Mouse (Mus musculus) limb, embryonic 12.5 days (tissue): Measurements from ENCODE around the gene Gm20388. TPM values are rescaled to one million over a fixed set of nuclear protein-coding genes. Genes with fewer than 3 reads are reported as not detected.
A peak's percentile ranks its signal among the peaks of the same experiment; 100 is the strongest.

Source experiments
- ATAC-seq: fragments of 200-750 bp; cut with Nextera tagmentation; 2 replicates; pipeline ENCODE4 v1.8.0; 2017; ENCODE audit warnings: low read depth, moderate TSS enrichment; ENCODE audit not compliant: insufficient number of reproducible peaks, insufficient read depth, low FRiP score, low TSS enrichment
- H3K27ac ChIP-seq: fragments of 300-500 bp; sonication (generic); 2 replicates; pipeline ENCODE4 v1.5.1; 2016; ENCODE audit warnings: mild to moderate bottlenecking, moderate library complexity
- H3K27me3 ChIP-seq: fragments of 300-500 bp; sonication (generic); 2 replicates; pipeline ENCODE4 v1.6.1; 2016; ENCODE audit warnings: mild to moderate bottlenecking, moderate library complexity
- H3K36me3 ChIP-seq: fragments of 300-500 bp; sonication (generic); 2 replicates; pipeline ENCODE4 v1.6.1; 2016; ENCODE audit warnings: mild to moderate bottlenecking, moderate library complexity
- H3K4me1 ChIP-seq: fragments of 300-500 bp; sonication (generic); replicated peaks from 2 replicates; pipeline ENCODE4 v1.6.1; 2016
- H3K4me2 ChIP-seq: fragments of 300-500 bp; sonication (generic); 2 replicates; pipeline ENCODE4 v1.6.1; 2016; ENCODE audit warnings: mild to moderate bottlenecking, moderate library complexity
- H3K4me3 ChIP-seq: fragments of 300-500 bp; sonication (generic); replicated peaks from 2 replicates; pipeline ENCODE4 v1.5.1; 2016; ENCODE audit warnings: mild to moderate bottlenecking
- H3K9ac ChIP-seq: fragments of 300-500 bp; sonication (generic); replicated peaks from 2 replicates; pipeline ENCODE4 v1.6.1; 2016; ENCODE audit warnings: mild to moderate bottlenecking, moderate library complexity
- H3K9me3 ChIP-seq: fragments of 300-500 bp; sonication (generic); 2 replicates; pipeline ENCODE4 v1.6.1; 2016; ENCODE audit warnings: mild to moderate bottlenecking, moderate library complexity
- WGBS: fragments of 180-500 bp; shearing (Covaris S2); methylation state at CpG from one replicate; pipeline ENCODE4 v1.1.7; 2016; 5-methylcytosine and 5-hydroxymethylcytosine counted together
- polyA plus RNA-seq: library from polyadenylated mRNA; unstranded; fragments of >200 nt; fragmentation: Nextera tagmentation; extraction: Ambion mirVana; gene quantifications from 2 replicates; pipeline ENCODE4 v1.2.1, GENCODE M21; 2016

Gene Gm20388
- polyA plus RNA-seq, 1 experiment from 2014 or later, result not detected

GRCm38 (mm10) chr8:120968308-120968707 lies 1057.7 kb downstream of the Gm20388 start:
- no peaks in the 10 kb centered on the region for H3K36me3 ChIP-seq
- H3K4me3 ChIP-seq, result no peak overlapping the region
- H3K27ac ChIP-seq, result no peak overlapping the region
- ATAC-seq, result no peak
- no peaks in the 10 kb centered on the region for H3K9me3 ChIP-seq
- peaks cover 93% of the 10 kb centered on the region for H3K27me3 ChIP-seq
- H3K4me2 ChIP-seq, result no peak overlapping the region
- peaks cover 13% of the 10 kb centered on the region for H3K4me1 ChIP-seq
- WGBS, result 65% methylated on average over 6 of the region's 6 CpGs
- no peak overlapping the region for H3K9ac ChIP-seq

GRCm38 (mm10) chr8:120970346-120970745 lies 1059.7 kb downstream of the Gm20388 start:
- Histone ChIP-seq H3K27me3 (peaks cover 94% of the 10 kb centered on the region), H3K9me3 (no peaks in the 10 kb centered on the region), H3K9ac (no peak overlapping the region), H3K27ac (no peak overlapping the region), H3K4me2 (no peak overlapping the region), H3K4me1 (peaks cover 13% of the 10 kb centered on the region), H3K4me3 (no peak overlapping the region), H3K36me3 (no peaks in the 10 kb centered on the region)
- no peak for ATAC-seq
- 15% methylated on average over 5 of the region's 5 CpGs for WGBS

GRCm38 (mm10) chr8:120971691-120972469 lies 1061.2 kb downstream of the Gm20388 start:
- Histone ChIP-seq H3K4me2 (peak overlapping the region; percentile 57), H3K9me3 (no peaks in the 10 kb centered on the region), H3K27me3 (peaks cover 86% of the 10 kb centered on the region), H3K4me3 (peak overlapping the region; percentile 33), H3K27ac (no peak overlapping the region), H3K36me3 (no peaks in the 10 kb centered on the region), H3K4me1 (peaks cover 13% of the 10 kb centered on the region), H3K9ac (peak overlapping the region; percentile 48)
- no peak for ATAC-seq
- 21% methylated on average over 34 of the region's 34 CpGs for WGBS

GRCm38 (mm10) chr8:120973046-120973445 lies 1062.4 kb downstream of the Gm20388 start:
- H3K4me1 ChIP-seq, result peaks cover 13% of the 10 kb centered on the region
- WGBS, result 30% methylated on average over 7 of the region's 7 CpGs
- no peak overlapping the region for H3K27ac ChIP-seq
- H3K27me3 ChIP-seq, result peaks cover 85% of the 10 kb centered on the region
- no peak overlapping the region for H3K4me3 ChIP-seq
- ATAC-seq, result no peak
- no peaks in the 10 kb centered on the region for H3K36me3 ChIP-seq
- H3K4me2 ChIP-seq, result no peak overlapping the region; the same call in 1 of the 2 replicates
- H3K9me3 ChIP-seq, result no peaks in the 10 kb centered on the region
- no peak overlapping the region for H3K9ac ChIP-seq

GRCm38 (mm10) chr8:120977131-120977530 lies 1066.5 kb downstream of the Gm20388 start:
- Histone ChIP-seq H3K4me2 (no peak overlapping the region), H3K36me3 (no peaks in the 10 kb centered on the region), H3K27ac (no peak overlapping the region), H3K27me3 (peaks cover 64% of the 10 kb centered on the region), H3K9me3 (no peaks in the 10 kb centered on the region), H3K9ac (no peak overlapping the region), H3K4me3 (no peak overlapping the region), H3K4me1 (peaks cover 18% of the 10 kb centered on the region)
- no peak for ATAC-seq
- 62% methylated on average over 13 of the region's 13 CpGs for WGBS

GRCm38 (mm10) chr8:120979210-120979609 lies 1068.6 kb downstream of the Gm20388 start:
- no peak overlapping the region for H3K27ac ChIP-seq
- H3K9me3 ChIP-seq, result no peaks in the 10 kb centered on the region
- H3K27me3 ChIP-seq, result peaks cover 52% of the 10 kb centered on the region
- H3K4me2 ChIP-seq, result no peak overlapping the region
- H3K9ac ChIP-seq, result no peak overlapping the region
- peaks cover 11% of the 10 kb centered on the region for H3K4me1 ChIP-seq
- no peaks in the 10 kb centered on the region for H3K36me3 ChIP-seq
- ATAC-seq, result no peak
- 79% methylated on average over 9 of the region's 9 CpGs for WGBS
- H3K4me3 ChIP-seq, result no peak overlapping the region

GRCm38 (mm10) chr8:120980948-120981347 lies 1070.3 kb downstream of the Gm20388 start:
- peaks cover 11% of the 10 kb centered on the region for H3K4me1 ChIP-seq
- no peaks in the 10 kb centered on the region for H3K36me3 ChIP-seq
- WGBS, result 11% methylated on average over 13 of the region's 13 CpGs
- H3K27me3 ChIP-seq, result peaks cover 49% of the 10 kb centered on the region
- ATAC-seq, result no peak
- no peak overlapping the region for H3K27ac ChIP-seq
- H3K9me3 ChIP-seq, result no peaks in the 10 kb centered on the region
- peak overlapping the region; percentile 27 for H3K9ac ChIP-seq
- H3K4me3 ChIP-seq, result peak overlapping the region; percentile 20; the same call in 1 of the 2 replicates
- H3K4me2 ChIP-seq, result peak overlapping the region; percentile 51

GRCm38 (mm10) chr8:120984888-120985287 lies 1074.2 kb downstream of the Gm20388 start:
- no peaks in the 10 kb centered on the region for H3K36me3 ChIP-seq
- no peak overlapping the region for H3K4me2 ChIP-seq
- no peak overlapping the region for H3K4me3 ChIP-seq
- no peak overlapping the region for H3K9ac ChIP-seq
- peaks cover 36% of the 10 kb centered on the region for H3K27me3 ChIP-seq
- no peaks in the 10 kb centered on the region for H3K9me3 ChIP-seq
- 57% methylated on average over 8 of the region's 8 CpGs for WGBS
- H3K27ac ChIP-seq, result no peak overlapping the region
- H3K4me1 ChIP-seq, result peaks cover 11% of the 10 kb centered on the region
- no peak for ATAC-seq

- Histone ChIP-seq H3K4me2 (no peak overlapping the region), H3K4me1 (peaks cover 4% of the 10 kb centered on the region), H3K4me3 (no peak overlapping the region), H3K36me3 (no peaks in the 10 kb centered on the region), H3K9me3 (no peaks in the 10 kb centered on the region), H3K27me3 (peaks cover 33% of the 10 kb centered on the region), H3K27ac (no peak overlapping the region), H3K9ac (no peak overlapping the region)
- WGBS, result 89% methylated on average over 7 of the region's 7 CpGs
- ATAC-seq, result no peak
These were observed 1075.4 kb downstream of the Gm20388 start for GRCm38 (mm10) chr8:120986022-120986421.

- Histone ChIP-seq H3K9me3 (no peaks in the 10 kb centered on the region), H3K36me3 (no peaks in the 10 kb centered on the region), H3K4me3 (no peak overlapping the region), H3K9ac (no peak overlapping the region), H3K4me1 (peaks cover 5% of the 10 kb centered on the region; the same call in 1 of the 2 replicates), H3K27ac (no peak overlapping the region), H3K4me2 (no peak overlapping the region), H3K27me3 (peaks cover 74% of the 10 kb centered on the region)
- ATAC-seq, result no peak
- 32% methylated on average over 16 of the region's 16 CpGs for WGBS
These were observed 1083.1 kb downstream of the Gm20388 start for GRCm38 (mm10) chr8:120993738-120994137.

- Histone ChIP-seq H3K4me1 (peaks cover 5% of the 10 kb centered on the region; the same call in 1 of the 2 replicates), H3K4me3 (no peak overlapping the region), H3K9ac (no peak overlapping the region), H3K27me3 (peaks cover 81% of the 10 kb centered on the region), H3K27ac (no peak overlapping the region), H3K4me2 (no peak overlapping the region), H3K9me3 (0 out of 2 replicates have a peak, but pooled peaks cover 5% of the 10 kb centered on the region), H3K36me3 (no peaks in the 10 kb centered on the region)
- 82% methylated on average over 9 of the region's 9 CpGs for WGBS
- peak; percentile 16; the same call in 1 of the 2 replicates for ATAC-seq
These were observed 1084.8 kb downstream of the Gm20388 start for GRCm38 (mm10) chr8:120995424-120995823.
